Comparison of ENCODE assay signal across 16 mouse cellular contexts in genomic region chr12:8482169-8482568, GRCm38 (mm10).
"Had no signal": no experiment of that assay in that cellular context is flagged by ENCODE, and none has a peak within 500 bp of the region (broad histone marks: within the 10 kb centered on the region; RNA-seq: fewer than 3 reads in every experiment).

No protein-coding gene starts in this region.

- H3K9ac ChIP-seq: limb, embryonic 12.5 days; liver, embryonic 13.5 days; liver, postnatal 0 days; midbrain, embryonic 12.5 days; stomach, embryonic 15.5 days had no signal

- H3K4me1 ChIP-seq: liver, embryonic 13.5 days; stomach, embryonic 15.5 days had no signal

- H3K27ac ChIP-seq: kidney, postnatal 0 days; limb, embryonic 12.5 days; liver, embryonic 13.5 days; midbrain, embryonic 12.5 days; stomach, embryonic 15.5 days had no signal

- DNase-seq: kidney, adult 8-10 months; kidney, postnatal 36 days; layer of hippocampus, adult 9-11 months; liver; liver, embryonic 13.5 days; liver, postnatal 0 days; retina, postnatal 1 day; right cerebral cortex, postnatal 4 days; spleen, adult 18-20 months; thymus, postnatal 14 days had no signal

- H3K27me3 ChIP-seq: limb, embryonic 12.5 days; liver, embryonic 13.5 days; midbrain, embryonic 12.5 days; stomach, embryonic 15.5 days had no signal

- H3K4me2 ChIP-seq: limb, embryonic 12.5 days; liver, embryonic 13.5 days; midbrain, embryonic 12.5 days; stomach, embryonic 15.5 days had no signal

- H3K9me3 ChIP-seq: limb, embryonic 12.5 days; liver, embryonic 13.5 days; megakaryocyte, embryonic 14.5 days; midbrain, embryonic 12.5 days; stomach, embryonic 15.5 days had no signal

- H3K36me3 ChIP-seq: limb, embryonic 12.5 days; liver, embryonic 13.5 days; midbrain, embryonic 12.5 days; stomach, embryonic 15.5 days had no signal

- ATAC-seq: intestine, postnatal 0 days; liver, postnatal 0 days had no signal

- H3K4me3 ChIP-seq: limb, embryonic 12.5 days; liver, embryonic 13.5 days; megakaryocyte, embryonic 14.5 days; midbrain, embryonic 12.5 days; stomach, embryonic 15.5 days had no signal
